Mouse (Mus musculus) embryonic fibroblast, embryonic 13.5 days (primary cell): ENCODE data around the gene Ctsll3.

ENCODE experiments used
- CTCF ChIP-seq: IDR thresholded peaks from 2 replicates; pipeline ENCODE4 v1.5.1; 2011; ENCODE audit warnings: mild to moderate bottlenecking, control low read depth, low read length, moderate library complexity, borderline replicate concordance; ENCODE audit not compliant: insufficient read depth
- POLR2A ChIP-seq: IDR thresholded peaks from 2 replicates; pipeline ENCODE4 v1.6.1; 2011; ENCODE audit warnings: low read depth, mild to moderate bottlenecking, control low read depth, low read length, moderate library complexity

DNA sequence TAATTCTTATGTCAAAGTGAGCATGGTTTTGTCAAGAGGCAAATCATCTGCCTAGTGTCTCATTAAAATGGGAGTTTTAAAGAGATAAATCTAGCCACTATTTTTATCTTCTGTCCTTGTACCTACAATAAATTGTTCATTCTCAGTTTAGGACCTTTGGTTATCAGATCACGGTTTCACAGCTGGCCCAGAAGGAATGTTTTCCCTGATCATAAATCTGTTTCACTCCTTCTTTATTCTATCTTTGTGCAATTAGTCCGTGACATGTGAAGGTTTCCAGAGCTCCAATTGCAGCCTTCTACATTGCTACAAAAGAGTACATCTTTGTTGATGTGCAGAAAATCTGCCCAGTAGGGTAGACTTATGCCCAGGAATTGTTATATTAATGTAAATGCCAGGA lies 47.4 kb downstream of the Ctsll3 start:
- TF ChIP-seq POLR2A (no peak), CTCF (no peak)
